Mouse (Mus musculus) heart, embryonic 16.5 days (tissue): ENCODE measurements around the gene Kcnj8. TPM values are rescaled to one million over a fixed set of nuclear protein-coding genes. Genes with fewer than 3 reads are reported as not detected.

ENCODE experiments used
- ATAC-seq: fragments of 200-750 bp; cut with Nextera tagmentation; replicated peaks from 2 replicates; pipeline ENCODE4 v1.8.0; 2017; ENCODE audit warnings: moderate number of reproducible peaks; ENCODE audit not compliant: insufficient read depth, low FRiP score; ENCODE audit errors: extremely low read depth
- H3K27ac ChIP-seq: fragments of 300-500 bp; sonication (generic); 2 replicates; pipeline ENCODE4 v1.5.1; 2014; ENCODE audit warnings: mild to moderate bottlenecking, low read length, control low read depth, moderate library complexity
- H3K27me3 ChIP-seq: fragments of 300-500 bp; sonication (generic); 2 replicates; pipeline ENCODE4 v1.6.1; 2014; ENCODE audit warnings: low read length, mixed read lengths; ENCODE audit not compliant: control insufficient read depth, insufficient read depth
- H3K36me3 ChIP-seq: fragments of 300-500 bp; sonication (generic); 2 replicates; pipeline ENCODE4 v1.6.1; 2014; ENCODE audit not compliant: control insufficient read depth, insufficient read depth
- H3K4me1 ChIP-seq: fragments of 300-500 bp; sonication (generic); 2 replicates; pipeline ENCODE4 v1.6.1; 2014; ENCODE audit warnings: low read length, mixed read lengths; ENCODE audit not compliant: control insufficient read depth, insufficient read depth
- H3K4me2 ChIP-seq: fragments of 300-500 bp; sonication (generic); 2 replicates; pipeline ENCODE4 v1.6.1; 2014; ENCODE audit warnings: low read depth, mild to moderate bottlenecking, control low read depth, low read length
- H3K4me3 ChIP-seq: fragments of 300-500 bp; sonication (generic); 2 replicates; pipeline ENCODE4 v1.5.1; 2014; ENCODE audit warnings: mild to moderate bottlenecking, control low read depth, low read length
- H3K9ac ChIP-seq: fragments of 300-500 bp; sonication (generic); 2 replicates; pipeline ENCODE4 v1.6.1; 2014; ENCODE audit warnings: low read length, control low read depth
- H3K9me3 ChIP-seq: fragments of 300-500 bp; sonication (generic); replicated peaks from 2 replicates; pipeline ENCODE4 v1.6.1; 2016; ENCODE audit warnings: low read length; ENCODE audit not compliant: control insufficient read depth
- WGBS: fragments of 180-500 bp; shearing (Covaris S2); extraction: QIAGEN DNeasy Blood & Tissue Kit; methylation state at CpG from one replicate; pipeline ENCODE4 v1.1.7; 2014; 5-methylcytosine and 5-hydroxymethylcytosine counted together
- polyA plus RNA-seq: library from polyadenylated mRNA; unstranded; fragments of >200 nt; fragmentation: Nextera tagmentation; extraction: Ambion mirVana; gene quantifications from 2 replicates; pipeline ENCODE4 v1.2.1, GENCODE M21; 2015

Kcnj8 gene
- polyA plus RNA-seq = 18.7 and 20.9 TPM in 2 replicates

DNA sequence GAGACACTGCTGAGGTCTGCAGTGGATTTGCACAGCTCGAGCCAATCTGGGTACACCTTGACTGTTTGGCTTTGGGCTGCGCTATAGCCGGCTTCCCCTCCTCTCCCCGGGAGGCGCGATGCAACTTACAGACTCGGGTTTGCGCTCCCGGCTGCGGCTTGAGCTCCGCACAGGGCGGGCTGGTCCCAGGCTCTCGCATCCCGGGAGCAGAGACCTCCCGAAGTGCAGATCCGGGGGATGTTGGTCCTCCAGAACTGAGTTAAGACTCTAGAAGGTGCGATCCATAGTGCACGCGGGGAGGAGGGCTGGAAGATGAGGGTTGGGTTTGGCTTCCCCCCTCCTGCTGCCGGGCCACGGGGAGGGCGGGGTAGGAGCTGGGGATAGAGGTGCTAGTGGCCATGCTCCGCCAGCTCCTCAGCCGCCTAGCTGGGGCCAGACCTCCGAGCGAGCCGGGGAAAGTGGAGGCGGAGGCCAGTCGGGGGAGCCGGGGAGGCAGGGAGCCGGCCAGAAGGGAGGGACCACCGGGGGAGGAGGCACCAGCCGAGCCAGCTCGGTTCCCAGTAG, at the start of gene Kcnj8:
Kcnj8 (minus strand) TSS at position 560 of the 564 bp plus-strand sequence.
- 2% methylated on average over 33 of the region's 34 CpGs for WGBS
- Histone ChIP-seq H3K9ac (peak within 1 kb of the TSS; percentile 74), H3K27ac (peak within 1 kb of the TSS; percentile 62), H3K4me2 (peak within 1 kb of the TSS; percentile 95), H3K9me3 (no peaks in the 10 kb centered on the region), H3K4me1 (peaks cover 26% of the 10 kb centered on the region), H3K4me3 (peak within 1 kb of the TSS; percentile 68), H3K27me3 (peaks cover 11% of the 10 kb centered on the region), H3K36me3 (no peaks in the 10 kb centered on the region)
- ATAC-seq = peak; percentile 90

- Histone ChIP-seq H3K4me1 (no peaks in the 10 kb centered on the region), H3K36me3 (peaks cover 10% of the 10 kb centered on the region), H3K4me2 (no peak overlapping the region), H3K4me3 (no peak overlapping the region), H3K27ac (peak overlapping the region; percentile 20; the same call in 1 of the 2 replicates), H3K27me3 (no peaks in the 10 kb centered on the region), H3K9ac (no peak overlapping the region), H3K9me3 (no peaks in the 10 kb centered on the region)
- 45% methylated on average over 3 of the region's 3 CpGs for WGBS
- no peak; the same call in 1 of the 2 replicates for ATAC-seq
Observed at GRCm38 (mm10) chr6:142616659-142617058, 45.2 kb upstream of the Kcnj8 start.

- Histone ChIP-seq H3K4me3 (no peak overlapping the region), H3K27me3 (no peaks in the 10 kb centered on the region), H3K9ac (no peak overlapping the region), H3K9me3 (no peaks in the 10 kb centered on the region), H3K4me1 (no peaks in the 10 kb centered on the region), H3K4me2 (no peak overlapping the region), H3K27ac (no peak overlapping the region), H3K36me3 (peaks cover 4% of the 10 kb centered on the region; the same call in 1 of the 2 replicates)
- WGBS = 69% methylated on average over 10 of the region's 10 CpGs
- ATAC-seq = no peak
Observed at GRCm38 (mm10) chr6:142614324-142614723, 42.9 kb upstream of the Kcnj8 start.

- Histone ChIP-seq H3K36me3 (no peaks in the 10 kb centered on the region; the same call in 1 of the 2 replicates), H3K4me3 (no peak overlapping the region), H3K27me3 (no peaks in the 10 kb centered on the region), H3K4me2 (no peak overlapping the region), H3K9ac (no peak overlapping the region), H3K9me3 (no peaks in the 10 kb centered on the region), H3K27ac (no peak overlapping the region), H3K4me1 (peaks cover 5% of the 10 kb centered on the region)
- no peak for ATAC-seq
- WGBS = 63% methylated on average over 8 of the region's 8 CpGs
Observed at GRCm38 (mm10) chr6:142612366-142612765, 41.0 kb upstream of the Kcnj8 start.

- ATAC-seq = no peak; the same call in 1 of the 2 replicates
- no peaks in the 10 kb centered on the region for H3K27me3 ChIP-seq
- H3K4me2 ChIP-seq = no peak overlapping the region
- H3K27ac ChIP-seq = no peak overlapping the region
- 52% methylated on average over 9 of the region's 9 CpGs for WGBS
- H3K9me3 ChIP-seq = no peaks in the 10 kb centered on the region
- H3K4me3 ChIP-seq = no peak overlapping the region
- no peak overlapping the region for H3K9ac ChIP-seq
- H3K36me3 ChIP-seq = no peaks in the 10 kb centered on the region; the same call in 1 of the 2 replicates
- peaks cover 13% of the 10 kb centered on the region for H3K4me1 ChIP-seq
Observed at GRCm38 (mm10) chr6:142609401-142610373, 38.3 kb upstream of the Kcnj8 start.

DNA sequence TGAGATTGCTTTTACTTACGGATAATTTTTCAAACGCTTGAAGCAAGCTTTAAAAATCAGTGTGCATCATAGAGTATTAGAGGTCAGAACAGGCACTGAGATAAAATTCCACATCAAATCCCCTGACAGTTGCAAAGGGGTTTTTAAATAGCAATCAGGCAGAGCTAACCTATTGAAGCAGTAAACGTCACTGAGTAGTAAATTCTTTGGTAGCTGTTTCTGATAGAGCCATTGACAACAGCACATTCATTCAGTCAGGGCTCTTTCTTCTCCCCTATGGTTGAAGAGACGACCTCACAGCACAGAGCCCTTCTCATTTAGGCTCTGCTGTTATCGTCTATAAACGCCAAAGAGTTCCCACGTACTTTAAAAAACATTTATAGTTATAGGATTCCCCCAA, 35.7 kb upstream of the Kcnj8 start:
- Histone ChIP-seq H3K4me3 (no peak overlapping the region), H3K27me3 (no peaks in the 10 kb centered on the region), H3K36me3 (peaks cover 6% of the 10 kb centered on the region; the same call in 1 of the 2 replicates), H3K27ac (peak overlapping the region; percentile 59), H3K4me1 (peaks cover 13% of the 10 kb centered on the region), H3K9ac (no peak overlapping the region), H3K9me3 (no peaks in the 10 kb centered on the region), H3K4me2 (no peak overlapping the region; the same call in 1 of the 2 replicates)
- peak; percentile 47 for ATAC-seq
- 32% methylated on average over 7 of the region's 7 CpGs for WGBS

DNA sequence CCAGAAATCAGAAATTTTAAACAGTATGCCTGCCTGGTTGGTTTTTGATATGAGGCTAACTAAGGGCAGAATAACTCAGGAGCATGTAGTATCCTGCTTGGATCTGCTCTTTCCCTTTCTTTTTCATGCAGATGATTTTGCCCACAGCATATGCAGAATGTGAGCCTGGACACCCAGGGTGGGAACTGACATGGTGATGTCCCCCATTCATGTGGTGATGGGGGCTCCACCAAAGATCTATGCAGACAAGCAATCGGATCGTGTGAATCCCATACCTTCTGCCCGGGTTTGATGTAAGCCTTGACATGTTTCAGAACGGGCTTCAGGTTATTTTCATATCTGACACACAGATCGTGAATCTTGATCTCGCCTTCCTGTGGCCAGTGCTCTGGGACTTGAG, 31.4 kb upstream of the Kcnj8 start:
- ATAC-seq = no peak
- Histone ChIP-seq H3K4me2 (no peak overlapping the region), H3K9me3 (no peaks in the 10 kb centered on the region), H3K9ac (no peak overlapping the region), H3K27me3 (no peaks in the 10 kb centered on the region), H3K36me3 (peaks cover 11% of the 10 kb centered on the region; the same call in 1 of the 2 replicates), H3K4me3 (no peak overlapping the region), H3K4me1 (peaks cover 10% of the 10 kb centered on the region), H3K27ac (no peak overlapping the region)
- WGBS = 73% methylated on average over 6 of the region's 6 CpGs

DNA sequence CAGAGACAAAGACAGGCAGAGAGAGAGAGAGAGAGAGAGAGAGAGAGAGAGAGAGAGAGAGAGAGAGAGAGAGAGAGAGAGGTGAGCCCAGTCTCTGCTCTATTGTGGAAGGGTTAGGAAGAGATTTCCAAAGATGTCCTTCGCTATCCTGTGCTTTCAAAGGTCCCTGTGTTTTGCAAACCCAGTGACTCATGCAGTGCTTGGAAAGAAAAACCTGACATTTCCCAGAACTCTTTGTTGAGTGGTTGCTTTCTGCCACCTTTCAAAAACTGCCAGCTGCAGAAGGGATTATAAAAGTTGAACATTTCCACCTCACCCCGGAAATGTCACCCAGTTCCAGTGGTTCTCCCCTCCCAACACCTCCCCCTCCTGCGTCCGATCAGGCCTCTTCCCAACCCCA, 7.4 kb upstream of the Kcnj8 start:
- 56% methylated on average over 4 of the region's 4 CpGs for WGBS
- Histone ChIP-seq H3K27ac (no peak overlapping the region), H3K9ac (no peak overlapping the region), H3K9me3 (no peaks in the 10 kb centered on the region), H3K27me3 (no peaks in the 10 kb centered on the region), H3K4me2 (no peak overlapping the region), H3K4me1 (no peaks in the 10 kb centered on the region), H3K36me3 (no peaks in the 10 kb centered on the region), H3K4me3 (no peak overlapping the region)
- no peak for ATAC-seq

- WGBS = 74% methylated on average over 6 of the region's 6 CpGs
- no peak overlapping the region for H3K4me2 ChIP-seq
- no peaks in the 10 kb centered on the region for H3K4me1 ChIP-seq
- peaks cover 3% of the 10 kb centered on the region; the same call in 1 of the 2 replicates for H3K27me3 ChIP-seq
- H3K9me3 ChIP-seq = no peaks in the 10 kb centered on the region
- no peak overlapping the region for H3K9ac ChIP-seq
- no peaks in the 10 kb centered on the region for H3K36me3 ChIP-seq
- no peak overlapping the region for H3K27ac ChIP-seq
- H3K4me3 ChIP-seq = no peak overlapping the region
- no peak for ATAC-seq
Observed at GRCm38 (mm10) chr6:142577801-142578200, 6.4 kb upstream of the Kcnj8 start.
